Mouse (Mus musculus): ENCODE data around the gene Snrpg. TPM values are rescaled to one million over a fixed set of nuclear protein-coding genes. Genes with fewer than 3 reads are reported as not detected.

Gene Snrpg
- 554 and 764 TPM in 2 replicates for polyA plus RNA-seq (2014; fragmentation: Nextera tagmentation; extraction: Ambion mirVana)

- no peaks in the 10 kb centered on the region for H3K9me3 ChIP-seq (replicated peaks; ENCODE audit: control insufficient read depth, low read length)
- WGBS = 15% methylated on average over 15 of the region's 15 CpGs
- no peaks in the 10 kb centered on the region for H3K27me3 ChIP-seq (replicated peaks; ENCODE audit: control insufficient read depth, insufficient read depth, low read length)
- H3K9ac ChIP-seq (ENCODE audit: low read length) = peak within 1 kb of the TSS; percentile 88
- peaks cover 17% of the 10 kb centered on the region for H3K4me1 ChIP-seq (ENCODE audit: control insufficient read depth, insufficient read depth, low read length)
- peak within 1 kb of the TSS; percentile 95 for H3K27ac ChIP-seq (ENCODE audit: low read depth, low read length)
- ATAC-seq = peak; percentile 4; the same call in 1 of the 2 replicates
- H3K36me3 ChIP-seq (ENCODE audit: control insufficient read depth, insufficient read depth, low read length) = peaks cover 19% of the 10 kb centered on the region; the same call in 1 of the 2 replicates
- peak within 1 kb of the TSS; percentile 90 for H3K4me3 ChIP-seq (ENCODE audit: low read depth, low read length)
- peak within 1 kb of the TSS; percentile 90 for H3K4me2 ChIP-seq (ENCODE audit: low read length)
- DNase-seq (ENCODE audit: low spot score) = no peak
Observed at GRCm38 (mm10) chr6:86370764-86371339, at the start of gene Snrpg. TSS of gene Snrpg (plus strand) at chr6:86371304.

- Histone ChIP-seq H3K9ac (ENCODE audit: low read length) (no peak overlapping the region), H3K4me1 (ENCODE audit: control insufficient read depth, insufficient read depth, low read length) (no peaks in the 10 kb centered on the region), H3K4me3 (ENCODE audit: low read depth, low read length) (no peak overlapping the region), H3K27me3 (replicated peaks; ENCODE audit: control insufficient read depth, insufficient read depth, low read length) (no peaks in the 10 kb centered on the region), H3K27ac (ENCODE audit: low read depth, low read length) (no peak overlapping the region), H3K36me3 (ENCODE audit: control insufficient read depth, insufficient read depth, low read length) (no peaks in the 10 kb centered on the region), H3K4me2 (ENCODE audit: low read length) (no peak overlapping the region), H3K9me3 (replicated peaks; ENCODE audit: control insufficient read depth, low read length) (no peaks in the 10 kb centered on the region)
- WGBS = 95% methylated on average over 5 of the region's 5 CpGs
- no peak for DNase-seq (ENCODE audit: low spot score)
- no peak for ATAC-seq
Observed at GRCm38 (mm10) chr6:86322031-86322563, 49.0 kb upstream of the Snrpg start.

- Histone ChIP-seq H3K9me3 (replicated peaks; ENCODE audit: control insufficient read depth, low read length) (no peaks in the 10 kb centered on the region), H3K4me3 (ENCODE audit: low read depth, low read length) (no peak overlapping the region), H3K36me3 (ENCODE audit: control insufficient read depth, insufficient read depth, low read length) (no peaks in the 10 kb centered on the region), H3K27me3 (replicated peaks; ENCODE audit: control insufficient read depth, insufficient read depth, low read length) (no peaks in the 10 kb centered on the region), H3K4me1 (ENCODE audit: control insufficient read depth, insufficient read depth, low read length) (no peaks in the 10 kb centered on the region), H3K4me2 (ENCODE audit: low read length) (no peak overlapping the region), H3K27ac (ENCODE audit: low read depth, low read length) (no peak overlapping the region), H3K9ac (ENCODE audit: low read length) (no peak overlapping the region)
- 86% methylated on average over 9 of the region's 9 CpGs for WGBS
- no peak for DNase-seq (ENCODE audit: low spot score)
- ATAC-seq = no peak
Observed at GRCm38 (mm10) chr6:86322991-86323390, 48.1 kb upstream of the Snrpg start.

- H3K27me3 ChIP-seq (replicated peaks; ENCODE audit: control insufficient read depth, insufficient read depth, low read length) = no peaks in the 10 kb centered on the region
- DNase-seq (ENCODE audit: low spot score) (peak; percentile 10), ATAC-seq (no peak)
- H3K9me3 ChIP-seq (replicated peaks; ENCODE audit: control insufficient read depth, low read length) = no peaks in the 10 kb centered on the region
- 56% methylated on average over 3 of the region's 3 CpGs for WGBS
- H3K36me3 ChIP-seq (ENCODE audit: control insufficient read depth, insufficient read depth, low read length) = no peaks in the 10 kb centered on the region
- no peak overlapping the region for H3K9ac ChIP-seq (ENCODE audit: low read length)
- no peaks in the 10 kb centered on the region for H3K4me1 ChIP-seq (ENCODE audit: control insufficient read depth, insufficient read depth, low read length)
- no peak overlapping the region for H3K4me2 ChIP-seq (ENCODE audit: low read length)
- H3K27ac ChIP-seq (ENCODE audit: low read depth, low read length) = no peak overlapping the region
- no peak overlapping the region for H3K4me3 ChIP-seq (ENCODE audit: low read depth, low read length)
Observed at GRCm38 (mm10) chr6:86324400-86324799, 46.7 kb upstream of the Snrpg start.

- no peaks in the 10 kb centered on the region for H3K36me3 ChIP-seq (ENCODE audit: control insufficient read depth, insufficient read depth, low read length)
- no peaks in the 10 kb centered on the region for H3K27me3 ChIP-seq (replicated peaks; ENCODE audit: control insufficient read depth, insufficient read depth, low read length)
- no peaks in the 10 kb centered on the region for H3K9me3 ChIP-seq (replicated peaks; ENCODE audit: control insufficient read depth, low read length)
- H3K4me3 ChIP-seq (ENCODE audit: low read depth, low read length) = no peak overlapping the region
- DNase-seq (ENCODE audit: low spot score) (no peak), ATAC-seq (no peak)
- H3K27ac ChIP-seq (ENCODE audit: low read depth, low read length) = no peak overlapping the region
- no peak overlapping the region for H3K9ac ChIP-seq (ENCODE audit: low read length)
- H3K4me1 ChIP-seq (ENCODE audit: control insufficient read depth, insufficient read depth, low read length) = no peaks in the 10 kb centered on the region
- no peak overlapping the region for H3K4me2 ChIP-seq (ENCODE audit: low read length)
- 85% methylated on average over 5 of the region's 5 CpGs for WGBS
Observed at GRCm38 (mm10) chr6:86325646-86326045, 45.5 kb upstream of the Snrpg start.

- no peaks in the 10 kb centered on the region for H3K9me3 ChIP-seq (replicated peaks; ENCODE audit: control insufficient read depth, low read length)
- H3K4me1 ChIP-seq (ENCODE audit: control insufficient read depth, insufficient read depth, low read length) = no peaks in the 10 kb centered on the region
- H3K36me3 ChIP-seq (ENCODE audit: control insufficient read depth, insufficient read depth, low read length) = no peaks in the 10 kb centered on the region
- no peak for ATAC-seq
- 94% methylated on average over 18 of the region's 18 CpGs for WGBS
- H3K4me3 ChIP-seq (ENCODE audit: low read depth, low read length) = no peak overlapping the region
- H3K27ac ChIP-seq (ENCODE audit: low read depth, low read length) = no peak overlapping the region
- no peak for DNase-seq (ENCODE audit: low spot score)
- no peak overlapping the region for H3K9ac ChIP-seq (ENCODE audit: low read length)
- H3K27me3 ChIP-seq (replicated peaks; ENCODE audit: control insufficient read depth, insufficient read depth, low read length) = no peaks in the 10 kb centered on the region
- no peak overlapping the region for H3K4me2 ChIP-seq (ENCODE audit: low read length)
Observed at GRCm38 (mm10) chr6:86326866-86327265, 44.2 kb upstream of the Snrpg start.

- 35% methylated on average over 3 of the region's 3 CpGs for WGBS
- Histone ChIP-seq H3K9ac (ENCODE audit: low read length) (no peak overlapping the region), H3K27me3 (replicated peaks; ENCODE audit: control insufficient read depth, insufficient read depth, low read length) (no peaks in the 10 kb centered on the region), H3K4me3 (ENCODE audit: low read depth, low read length) (no peak overlapping the region), H3K27ac (ENCODE audit: low read depth, low read length) (no peak overlapping the region), H3K36me3 (ENCODE audit: control insufficient read depth, insufficient read depth, low read length) (no peaks in the 10 kb centered on the region), H3K4me1 (ENCODE audit: control insufficient read depth, insufficient read depth, low read length) (no peaks in the 10 kb centered on the region), H3K9me3 (replicated peaks; ENCODE audit: control insufficient read depth, low read length) (no peaks in the 10 kb centered on the region), H3K4me2 (ENCODE audit: low read length) (no peak overlapping the region)
- DNase-seq (ENCODE audit: low spot score) (peak; percentile 28), ATAC-seq (no peak)
Observed at GRCm38 (mm10) chr6:86328369-86328768, 42.7 kb upstream of the Snrpg start.

- Histone ChIP-seq H3K36me3 (ENCODE audit: control insufficient read depth, insufficient read depth, low read length) (no peaks in the 10 kb centered on the region), H3K9me3 (replicated peaks; ENCODE audit: control insufficient read depth, low read length) (no peaks in the 10 kb centered on the region), H3K4me1 (ENCODE audit: control insufficient read depth, insufficient read depth, low read length) (no peaks in the 10 kb centered on the region), H3K4me3 (ENCODE audit: low read depth, low read length) (no peak overlapping the region), H3K27me3 (replicated peaks; ENCODE audit: control insufficient read depth, insufficient read depth, low read length) (no peaks in the 10 kb centered on the region), H3K4me2 (ENCODE audit: low read length) (no peak overlapping the region), H3K27ac (ENCODE audit: low read depth, low read length) (no peak overlapping the region), H3K9ac (ENCODE audit: low read length) (no peak overlapping the region)
- ATAC-seq (no peak), DNase-seq (ENCODE audit: low spot score) (no peak)
- WGBS = 93% methylated on average over 6 of the region's 6 CpGs
Observed at GRCm38 (mm10) chr6:86329943-86330342, 41.2 kb upstream of the Snrpg start.

- H3K27ac ChIP-seq (ENCODE audit: low read depth, low read length) = no peak overlapping the region
- ATAC-seq = no peak
- no peaks in the 10 kb centered on the region for H3K9me3 ChIP-seq (replicated peaks; ENCODE audit: control insufficient read depth, low read length)
- no peak overlapping the region for H3K9ac ChIP-seq (ENCODE audit: low read length)
- H3K4me1 ChIP-seq (ENCODE audit: control insufficient read depth, insufficient read depth, low read length) = no peaks in the 10 kb centered on the region
- no peak overlapping the region for H3K4me3 ChIP-seq (ENCODE audit: low read depth, low read length)
- H3K4me2 ChIP-seq (ENCODE audit: low read length) = no peak overlapping the region
- no peak for DNase-seq (ENCODE audit: low spot score)
- WGBS = 85% methylated on average over 11 of the region's 11 CpGs
- H3K27me3 ChIP-seq (replicated peaks; ENCODE audit: control insufficient read depth, insufficient read depth, low read length) = no peaks in the 10 kb centered on the region
- H3K36me3 ChIP-seq (ENCODE audit: control insufficient read depth, insufficient read depth, low read length) = no peaks in the 10 kb centered on the region
Observed at GRCm38 (mm10) chr6:86335121-86335849, 35.8 kb upstream of the Snrpg start.
